Mouse (Mus musculus) liver, adult 2 months (tissue): Measurements from ENCODE around the gene 2310022A10Rik.

Source experiments
- CTCF ChIP-seq: fragments of 200-500 bp; IDR thresholded peaks from 2 replicates; pipeline ENCODE4 v1.5.1; 2011; ENCODE audit warnings: low read depth, low read length, control low read depth
- POLR2A ChIP-seq: fragments of 200-500 bp; IDR thresholded peaks from 2 replicates; pipeline ENCODE4 v1.6.1; 2011; ENCODE audit warnings: low read length, control low read depth; ENCODE audit not compliant: insufficient read depth; ENCODE audit errors: extremely low read depth

- TF ChIP-seq CTCF: no peak
- no peak for TF ChIP-seq POLR2A
Observed at GRCm38 (mm10) chr7:27543851-27544250, 9.2 kb upstream of the 2310022A10Rik start.
